Mouse (Mus musculus) intestine, embryonic 16.5 days (tissue): Measurements from ENCODE around the gene Sgip1. TPM values are rescaled to one million over a fixed set of nuclear protein-coding genes. Genes with fewer than 3 reads are reported as not detected.

ENCODE experiments used
- ATAC-seq: fragments of 200-750 bp; cut with Nextera tagmentation; 2 replicates; pipeline ENCODE4 v1.8.0; 2017; ENCODE audit warnings: moderate TSS enrichment, moderate library complexity
- H3K27ac ChIP-seq: fragments of 300-500 bp; sonication (generic); 2 replicates; pipeline ENCODE4 v1.5.1; 2014; ENCODE audit warnings: mild to moderate bottlenecking, low read length
- H3K27me3 ChIP-seq: fragments of 300-500 bp; sonication (generic); replicated peaks from 2 replicates; pipeline ENCODE4 v1.6.1; 2014; ENCODE audit warnings: low read length, control low read depth, mixed read lengths; ENCODE audit not compliant: control insufficient read depth, insufficient read depth
- H3K36me3 ChIP-seq: fragments of 300-500 bp; sonication (generic); 2 replicates; pipeline ENCODE4 v1.6.1; 2014; ENCODE audit warnings: low read length, control low read depth; ENCODE audit not compliant: control insufficient read depth, insufficient read depth
- H3K4me1 ChIP-seq: fragments of 300-500 bp; sonication (generic); 2 replicates; pipeline ENCODE4 v1.6.1; 2014; ENCODE audit warnings: low read length, control low read depth, mixed read lengths; ENCODE audit not compliant: control insufficient read depth, insufficient read depth
- H3K4me2 ChIP-seq: fragments of 300-500 bp; sonication (generic); 2 replicates; pipeline ENCODE4 v1.6.1; 2014; ENCODE audit warnings: low read depth, low read length, control low read depth
- H3K4me3 ChIP-seq: fragments of 300-500 bp; sonication (generic); 2 replicates; pipeline ENCODE4 v1.5.1; 2014; ENCODE audit warnings: mild to moderate bottlenecking, low read length
- H3K9ac ChIP-seq: fragments of 300-500 bp; sonication (generic); 2 replicates; pipeline ENCODE4 v1.6.1; 2014; ENCODE audit warnings: low read depth, low read length
- H3K9me3 ChIP-seq: fragments of 300-500 bp; sonication (generic); 2 replicates; pipeline ENCODE4 v1.6.1; 2016; ENCODE audit warnings: low read length, control low read depth; ENCODE audit not compliant: control insufficient read depth
- WGBS: fragments of 180-500 bp; shearing (Covaris S2); extraction: QIAGEN DNeasy Blood & Tissue Kit; methylation state at CpG from one replicate; pipeline ENCODE4 v1.1.7; 2014; 5-methylcytosine and 5-hydroxymethylcytosine counted together
- polyA plus RNA-seq: library from polyadenylated mRNA; unstranded; fragments of >200 nt; fragmentation: Nextera tagmentation; extraction: Ambion mirVana; gene quantifications from 2 replicates; pipeline ENCODE4 v1.2.1, GENCODE M21; 2015

The Sgip1 gene
- polyA plus RNA-seq, 1 experiment from 2014 or later: 8.8 TPM

- Histone ChIP-seq H3K27me3 (no peaks in the 10 kb centered on the region), H3K4me2 (no peak overlapping the region), H3K27ac (no peak overlapping the region), H3K9ac (no peak overlapping the region), H3K4me1 (no peaks in the 10 kb centered on the region), H3K36me3 (no peaks in the 10 kb centered on the region), H3K9me3 (no peaks in the 10 kb centered on the region), H3K4me3 (no peak overlapping the region)
- WGBS: 64% methylated on average over 6 of the region's 6 CpGs
- ATAC-seq: no peak
These were observed 203.2 kb downstream of the Sgip1 start for GRCm38 (mm10) chr4:102944325-102944724.

GRCm38 (mm10) chr4:102952476-102952875 is 211.4 kb downstream of the Sgip1 start:
- Histone ChIP-seq H3K4me2 (no peak overlapping the region), H3K4me1 (no peaks in the 10 kb centered on the region), H3K27me3 (no peaks in the 10 kb centered on the region), H3K9ac (no peak overlapping the region), H3K4me3 (no peak overlapping the region), H3K9me3 (no peaks in the 10 kb centered on the region), H3K36me3 (no peaks in the 10 kb centered on the region), H3K27ac (no peak overlapping the region)
- ATAC-seq: no peak
- WGBS: 72% methylated on average over 2 of the region's 2 CpGs

GRCm38 (mm10) chr4:102955294-102955956 is 214.3 kb downstream of the Sgip1 start:
- H3K27me3 ChIP-seq: no peaks in the 10 kb centered on the region
- H3K4me3 ChIP-seq: no peak overlapping the region
- H3K4me2 ChIP-seq: no peak overlapping the region
- ATAC-seq: no peak
- H3K36me3 ChIP-seq: no peaks in the 10 kb centered on the region
- 67% methylated on average over 17 of the region's 17 CpGs for WGBS
- H3K9me3 ChIP-seq: no peaks in the 10 kb centered on the region
- no peak overlapping the region for H3K27ac ChIP-seq
- no peaks in the 10 kb centered on the region for H3K4me1 ChIP-seq
- H3K9ac ChIP-seq: no peak overlapping the region

GRCm38 (mm10) chr4:102959409-102959808 is 218.3 kb downstream of the Sgip1 start:
- Histone ChIP-seq H3K9me3 (no peaks in the 10 kb centered on the region), H3K27me3 (no peaks in the 10 kb centered on the region), H3K27ac (no peak overlapping the region), H3K9ac (no peak overlapping the region), H3K4me1 (no peaks in the 10 kb centered on the region), H3K4me2 (no peak overlapping the region), H3K36me3 (no peaks in the 10 kb centered on the region), H3K4me3 (no peak overlapping the region)
- ATAC-seq: no peak
- 84% methylated on average over 5 of the region's 5 CpGs for WGBS

- H3K27ac ChIP-seq: no peak overlapping the region
- no peaks in the 10 kb centered on the region for H3K9me3 ChIP-seq
- no peak overlapping the region for H3K4me2 ChIP-seq
- no peak overlapping the region for H3K4me3 ChIP-seq
- H3K9ac ChIP-seq: no peak overlapping the region
- H3K4me1 ChIP-seq: no peaks in the 10 kb centered on the region
- H3K36me3 ChIP-seq: no peaks in the 10 kb centered on the region
- no peaks in the 10 kb centered on the region for H3K27me3 ChIP-seq
- ATAC-seq: no peak
- 61% methylated on average over 3 of the region's 3 CpGs for WGBS
These were observed 223.1 kb downstream of the Sgip1 start for GRCm38 (mm10) chr4:102964174-102964573.

- Histone ChIP-seq H3K27ac (no peak overlapping the region), H3K4me1 (no peaks in the 10 kb centered on the region), H3K36me3 (no peaks in the 10 kb centered on the region), H3K9ac (no peak overlapping the region), H3K27me3 (no peaks in the 10 kb centered on the region), H3K4me3 (no peak overlapping the region), H3K4me2 (no peak overlapping the region), H3K9me3 (no peaks in the 10 kb centered on the region)
- no peak for ATAC-seq
- 84% methylated on average over 15 of the region's 15 CpGs for WGBS
These were observed 226.7 kb downstream of the Sgip1 start for GRCm38 (mm10) chr4:102967811-102968210.

- Histone ChIP-seq H3K9ac (no peak overlapping the region), H3K9me3 (no peaks in the 10 kb centered on the region), H3K27me3 (no peaks in the 10 kb centered on the region), H3K4me3 (no peak overlapping the region), H3K4me2 (no peak overlapping the region), H3K4me1 (no peaks in the 10 kb centered on the region), H3K36me3 (no peaks in the 10 kb centered on the region), H3K27ac (no peak overlapping the region)
- ATAC-seq: no peak
- 90% methylated on average over 5 of the region's 5 CpGs for WGBS
These were observed 228.5 kb downstream of the Sgip1 start for GRCm38 (mm10) chr4:102969599-102969998.

GRCm38 (mm10) chr4:102971159-102971558 is 230.1 kb downstream of the Sgip1 start:
- Histone ChIP-seq H3K4me3 (no peak overlapping the region), H3K27me3 (no peaks in the 10 kb centered on the region), H3K9me3 (no peaks in the 10 kb centered on the region), H3K27ac (no peak overlapping the region), H3K9ac (no peak overlapping the region), H3K4me2 (no peak overlapping the region), H3K36me3 (no peaks in the 10 kb centered on the region), H3K4me1 (no peaks in the 10 kb centered on the region)
- WGBS: 68% methylated on average over 5 of the region's 5 CpGs
- ATAC-seq: no peak

GRCm38 (mm10) chr4:102972071-102972470 is 231.0 kb downstream of the Sgip1 start:
- Histone ChIP-seq H3K27ac (no peak overlapping the region), H3K9me3 (no peaks in the 10 kb centered on the region), H3K27me3 (no peaks in the 10 kb centered on the region), H3K9ac (no peak overlapping the region), H3K36me3 (no peaks in the 10 kb centered on the region), H3K4me2 (no peak overlapping the region), H3K4me3 (no peak overlapping the region), H3K4me1 (no peaks in the 10 kb centered on the region)
- no peak for ATAC-seq
- 78% methylated on average over 3 of the region's 3 CpGs for WGBS

- no peak for ATAC-seq
- H3K4me3 ChIP-seq: no peak overlapping the region
- no peaks in the 10 kb centered on the region for H3K9me3 ChIP-seq
- H3K27ac ChIP-seq: no peak overlapping the region
- peaks cover 4% of the 10 kb centered on the region; the same call in 1 of the 2 replicates for H3K27me3 ChIP-seq
- no peak overlapping the region for H3K9ac ChIP-seq
- no peak overlapping the region for H3K4me2 ChIP-seq
- WGBS: 65% methylated on average over 5 of the region's 5 CpGs
- H3K4me1 ChIP-seq: peaks cover 4% of the 10 kb centered on the region; the same call in 1 of the 2 replicates
- H3K36me3 ChIP-seq: no peaks in the 10 kb centered on the region
These were observed 233.1 kb downstream of the Sgip1 start for GRCm38 (mm10) chr4:102974172-102974571.
